In the genomic region with DNA sequence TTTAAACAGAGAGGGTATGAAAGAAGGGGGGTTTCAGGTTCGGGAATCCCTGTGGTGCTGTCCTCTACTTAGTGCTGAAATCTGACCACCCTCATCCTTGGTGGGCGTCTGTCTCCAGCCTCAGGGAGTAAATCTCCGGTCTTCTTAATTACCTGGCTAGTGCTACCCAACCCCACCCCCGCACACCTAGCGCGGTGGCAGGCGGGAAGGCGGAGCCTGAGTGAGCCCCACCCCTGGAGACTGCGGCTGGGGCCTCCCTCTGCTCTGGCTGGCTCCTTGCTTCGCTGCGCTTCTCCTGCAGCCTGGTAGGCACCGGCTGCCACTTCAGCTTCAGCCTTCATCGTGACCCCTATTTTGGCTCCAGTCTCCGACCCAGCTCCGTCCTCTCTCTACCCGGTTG, we compare ENCODE assay signal across 8 mouse cellular contexts. TPM values are rescaled to one million over a fixed set of nuclear protein-coding genes. Genes with fewer than 3 reads are reported as not detected.
DNase-seq lines count a peak whose midpoint lies in the region; ATAC-seq and TF ChIP-seq lines count a peak whose summit lies in the region.

No protein-coding gene starts in this region.

- no peak overlapping the region for H3K9ac ChIP-seq in kidney, embryonic 14.5 days (ENCODE audit: low read depth, low read length)
- H3K9ac ChIP-seq in limb, embryonic 13.5 days: 0 out of 2 replicates have a peak overlapping the region, but pooled peaks have one; percentile 4
- peak overlapping the region; percentile 74 for H3K9ac ChIP-seq in midbrain, postnatal 0 days (replicated peaks; ENCODE audit: low read length, poor library complexity, severe bottlenecking)
- no peak overlapping the region for H3K9ac ChIP-seq in stomach, embryonic 14.5 days (replicated peaks; ENCODE audit: low read depth, low read length)

- WGBS in cerebellum, adult 2 months: under 1% methylated on average over 16 of the region's 16 CpGs
- WGBS in kidney, embryonic 14.5 days: under 1% methylated on average over 16 of the region's 16 CpGs
- WGBS in limb, embryonic 13.5 days: under 1% methylated on average over 16 of the region's 16 CpGs
- WGBS in midbrain, postnatal 0 days: 1% methylated on average over 16 of the region's 16 CpGs
- 1% methylated on average over 16 of the region's 16 CpGs for WGBS in stomach, embryonic 14.5 days

- H3K4me2 ChIP-seq in kidney, embryonic 14.5 days (replicated peaks; ENCODE audit: low read depth, low read length): peak overlapping the region; percentile 40
- peak overlapping the region; percentile 61 for H3K4me2 ChIP-seq in limb, embryonic 13.5 days (replicated peaks)
- H3K4me2 ChIP-seq in midbrain, postnatal 0 days (ENCODE audit: low read depth, low read length, poor library complexity, severe bottlenecking): peak overlapping the region; percentile 63
- H3K4me2 ChIP-seq in stomach, embryonic 14.5 days (replicated peaks; ENCODE audit: low read depth, low read length): peak overlapping the region; percentile 41

- peaks cover 21% of the 10 kb centered on the region for H3K4me1 ChIP-seq in cerebellum, adult 2 months (ENCODE audit: control insufficient read depth, insufficient read depth, low read length)
- H3K4me1 ChIP-seq in kidney, embryonic 14.5 days (ENCODE audit: control insufficient read depth, insufficient read depth, low read length): 0 out of 2 replicates have a peak, but pooled peaks cover 3% of the 10 kb centered on the region
- peaks cover 18% of the 10 kb centered on the region for H3K4me1 ChIP-seq in limb, embryonic 13.5 days
- H3K4me1 ChIP-seq in midbrain, postnatal 0 days (ENCODE audit: insufficient read depth, low read length): peaks cover 7% of the 10 kb centered on the region
- H3K4me1 ChIP-seq in stomach, embryonic 14.5 days (ENCODE audit: control insufficient read depth, insufficient read depth, low read length): peaks cover 5% of the 10 kb centered on the region; the same call in 1 of the 2 replicates

- peak overlapping the region; percentile 81 for H3K27ac ChIP-seq in cerebellum, adult 2 months (ENCODE audit: insufficient read depth, low read length)
- H3K27ac ChIP-seq in kidney, embryonic 14.5 days (ENCODE audit: low read depth, low read length): no peak overlapping the region
- no peak overlapping the region for H3K27ac ChIP-seq in limb, embryonic 13.5 days
- peak overlapping the region; percentile 82 for H3K27ac ChIP-seq in midbrain, postnatal 0 days (ENCODE audit: low read depth, low read length)
- H3K27ac ChIP-seq in stomach, embryonic 14.5 days (ENCODE audit: low read length): no peak overlapping the region

- no peaks in the 10 kb centered on the region for H3K9me3 ChIP-seq in kidney, embryonic 14.5 days (ENCODE audit: control insufficient read depth, low read length)
- no peaks in the 10 kb centered on the region for H3K9me3 ChIP-seq in limb, embryonic 13.5 days
- no peaks in the 10 kb centered on the region for H3K9me3 ChIP-seq in midbrain, postnatal 0 days (ENCODE audit: low read length)
- no peaks in the 10 kb centered on the region for H3K9me3 ChIP-seq in stomach, embryonic 14.5 days (ENCODE audit: control insufficient read depth, low read depth, low read length)

- H3K4me3 ChIP-seq in cerebellum, adult 2 months (replicated peaks; ENCODE audit: insufficient read depth, low read depth, low read length): peak overlapping the region; percentile 74
- H3K4me3 ChIP-seq in kidney, embryonic 14.5 days (ENCODE audit: low read length): peak overlapping the region; percentile 23
- H3K4me3 ChIP-seq in limb, embryonic 13.5 days: peak overlapping the region; percentile 27
- H3K4me3 ChIP-seq in midbrain, postnatal 0 days (ENCODE audit: low read depth, low read length): peak overlapping the region; percentile 53
- peak overlapping the region; percentile 21 for H3K4me3 ChIP-seq in stomach, embryonic 14.5 days (ENCODE audit: low read depth, low read length)

- H3K27me3 ChIP-seq in cerebellum, adult 2 months (ENCODE audit: control insufficient read depth, insufficient read depth, low read length): no peaks in the 10 kb centered on the region
- no peaks in the 10 kb centered on the region; the same call in none of the 2 replicates for H3K27me3 ChIP-seq in kidney, embryonic 14.5 days (ENCODE audit: control insufficient read depth, insufficient read depth, low read length)
- peaks cover 26% of the 10 kb centered on the region for H3K27me3 ChIP-seq in limb, embryonic 13.5 days
- H3K27me3 ChIP-seq in midbrain, postnatal 0 days (ENCODE audit: insufficient read depth, low read length): no peaks in the 10 kb centered on the region
- H3K27me3 ChIP-seq in stomach, embryonic 14.5 days (ENCODE audit: control insufficient read depth, insufficient read depth, low read length): no peaks in the 10 kb centered on the region

- ATAC-seq in kidney, embryonic 14.5 days (ENCODE audit: low FRiP score, low TSS enrichment): peak; percentile 80
- no peak; the same call in 1 of the 2 replicates for ATAC-seq in limb, embryonic 13.5 days (ENCODE audit: low FRiP score, low read depth)
- ATAC-seq in midbrain, postnatal 0 days (ENCODE audit: low FRiP score): peak; percentile 80
- peak; percentile 70 for ATAC-seq in stomach, embryonic 14.5 days (ENCODE audit: insufficient number of reproducible peaks, insufficient read depth, low FRiP score, low read depth)
- no peak for ATAC-seq in granulocyte monocyte progenitor cell, adult 5-6 weeks (replicated peaks; ENCODE audit: poor library complexity, severe bottlenecking)

- H3K36me3 ChIP-seq in kidney, embryonic 14.5 days (ENCODE audit: control insufficient read depth, insufficient read depth, low read length): no peaks in the 10 kb centered on the region
- no peaks in the 10 kb centered on the region for H3K36me3 ChIP-seq in limb, embryonic 13.5 days
- 0 out of 2 replicates have a peak, but pooled peaks cover 4% of the 10 kb centered on the region for H3K36me3 ChIP-seq in midbrain, postnatal 0 days (ENCODE audit: insufficient read depth, low read length)
- H3K36me3 ChIP-seq in stomach, embryonic 14.5 days (ENCODE audit: control insufficient read depth, insufficient read depth, low read length): no peaks in the 10 kb centered on the region

- TF ChIP-seq POLR2A in cerebellum, adult 2 months (IDR thresholded peaks at IDR 0.05; ENCODE audit: borderline replicate concordance, insufficient read depth, low read length): peak; percentile 98

- DNase-seq in T-cell, adult 2 months (ENCODE audit: low spot score): peak; percentile 52
- peak; percentile 94 to 95 for DNase-seq in cerebellum, adult 2 months
- peak; percentile 62 for DNase-seq in forelimb bud, embryonic 11.5 days (ENCODE audit: low read depth, low spot score)
- DNase-seq in midbrain, postnatal 0 days (ENCODE audit: low spot score): peak; percentile 83

- no peak for TF ChIP-seq CTCF in cerebellum, adult 2 months (IDR thresholded peaks at IDR 0.05; ENCODE audit: borderline replicate concordance, insufficient read depth, low read depth, low read length)
- TF ChIP-seq CTCF in midbrain, postnatal 0 days (IDR thresholded peaks at IDR 0.05): no peak

RNA-seq across cellular contexts. Expression of a gene that starts 0.9 kb away (rescaled TPM):
- 504 and 518 TPM in 2 replicates for polyA plus RNA-seq in cerebellum, adult 2 months (2012; rRNA removed)
- 3.3 and 7.9 TPM in 2 replicates for polyA plus RNA-seq in kidney, embryonic 14.5 days (2014; fragmentation: Nextera tagmentation; extraction: Ambion mirVana)
- 2.6 and 3.4 TPM in 2 replicates for polyA plus RNA-seq in limb, embryonic 13.5 days (2015; fragmentation: Nextera tagmentation; extraction: Ambion mirVana)
- 105 and 147 TPM in 2 replicates for total RNA-seq in midbrain, postnatal 0 days (2014; rRNA removed)
- 120 and 144 TPM in 2 replicates for polyA plus RNA-seq in midbrain, postnatal 0 days (2015; fragmentation: Nextera tagmentation; extraction: Ambion mirVana)
- 43.6 and 53.7 TPM in 2 replicates for polyA plus RNA-seq in stomach, embryonic 14.5 days (2014; fragmentation: Nextera tagmentation; extraction: Ambion mirVana)
- total RNA-seq in granulocyte monocyte progenitor cell, adult 5-6 weeks (2014; fragmentation: Nextera tagmentation): not detected in 2 replicates
- not detected in 2 replicates for total RNA-seq in granulocyte monocyte progenitor cell, adult 5-6 weeks (2017)

RNA-seq across cellular contexts. Expression of a gene that starts 3.2 kb away (rescaled TPM):
- polyA plus RNA-seq in cerebellum, adult 2 months (2012; rRNA removed): 160 and 183 TPM in 2 replicates
- polyA plus RNA-seq in kidney, embryonic 14.5 days (2014; fragmentation: Nextera tagmentation; extraction: Ambion mirVana): 10.1 and 13.3 TPM in 2 replicates
- 8.1 and 8.8 TPM in 2 replicates for polyA plus RNA-seq in limb, embryonic 13.5 days (2015; fragmentation: Nextera tagmentation; extraction: Ambion mirVana)
- 16.9 and 22.1 TPM in 2 replicates for total RNA-seq in midbrain, postnatal 0 days (2014; rRNA removed)
- polyA plus RNA-seq in midbrain, postnatal 0 days (2015; fragmentation: Nextera tagmentation; extraction: Ambion mirVana): 18.5 and 20.0 TPM in 2 replicates
- 15.4 and 18.0 TPM in 2 replicates for polyA plus RNA-seq in stomach, embryonic 14.5 days (2014; fragmentation: Nextera tagmentation; extraction: Ambion mirVana)
- 11.0 and 15.1 TPM in 2 replicates for total RNA-seq in granulocyte monocyte progenitor cell, adult 5-6 weeks (2014; fragmentation: Nextera tagmentation)
- total RNA-seq in granulocyte monocyte progenitor cell, adult 5-6 weeks (2017): 8.4 and 10.3 TPM in 2 replicates

RNA-seq across cellular contexts. Expression of a gene that starts 28.6 kb away (rescaled TPM):
- 0.62 and 0.81 TPM in 2 replicates for polyA plus RNA-seq in cerebellum, adult 2 months (2012; rRNA removed)
- not detected in 2 replicates for polyA plus RNA-seq in kidney, embryonic 14.5 days (2014; fragmentation: Nextera tagmentation; extraction: Ambion mirVana)
- not detected in 2 replicates for polyA plus RNA-seq in limb, embryonic 13.5 days (2015; fragmentation: Nextera tagmentation; extraction: Ambion mirVana)
- not detected in 2 replicates for total RNA-seq in midbrain, postnatal 0 days (2014; rRNA removed)
- 0.02 TPM in 1 of 2 replicates, not detected in the other for polyA plus RNA-seq in midbrain, postnatal 0 days (2015; fragmentation: Nextera tagmentation; extraction: Ambion mirVana)
- not detected in 2 replicates for polyA plus RNA-seq in stomach, embryonic 14.5 days (2014; fragmentation: Nextera tagmentation; extraction: Ambion mirVana)
- not detected in 2 replicates for total RNA-seq in granulocyte monocyte progenitor cell, adult 5-6 weeks (2014; fragmentation: Nextera tagmentation)
- not detected in 2 replicates for total RNA-seq in granulocyte monocyte progenitor cell, adult 5-6 weeks (2017)

RNA-seq across cellular contexts. Expression of a gene that starts 55.2 kb away (rescaled TPM):
- 96.5 and 99.1 TPM in 2 replicates for polyA plus RNA-seq in cerebellum, adult 2 months (2012; rRNA removed)
- polyA plus RNA-seq in kidney, embryonic 14.5 days (2014; fragmentation: Nextera tagmentation; extraction: Ambion mirVana): 542 and 571 TPM in 2 replicates
- polyA plus RNA-seq in limb, embryonic 13.5 days (2015; fragmentation: Nextera tagmentation; extraction: Ambion mirVana): 760 and 810 TPM in 2 replicates
- 61.9 and 77.1 TPM in 2 replicates for total RNA-seq in midbrain, postnatal 0 days (2014; rRNA removed)
- 269 and 301 TPM in 2 replicates for polyA plus RNA-seq in midbrain, postnatal 0 days (2015; fragmentation: Nextera tagmentation; extraction: Ambion mirVana)
- polyA plus RNA-seq in stomach, embryonic 14.5 days (2014; fragmentation: Nextera tagmentation; extraction: Ambion mirVana): 484 and 546 TPM in 2 replicates
- 315 and 355 TPM in 2 replicates for total RNA-seq in granulocyte monocyte progenitor cell, adult 5-6 weeks (2014; fragmentation: Nextera tagmentation)
- total RNA-seq in granulocyte monocyte progenitor cell, adult 5-6 weeks (2017): 423 and 509 TPM in 2 replicates

RNA-seq across cellular contexts. Expression of a gene that starts 55.2 kb away (rescaled TPM):
- polyA plus RNA-seq in cerebellum, adult 2 months (2012; rRNA removed): 7.1 and 7.4 TPM in 2 replicates
- polyA plus RNA-seq in kidney, embryonic 14.5 days (2014; fragmentation: Nextera tagmentation; extraction: Ambion mirVana): 2.2 and 2.8 TPM in 2 replicates
- polyA plus RNA-seq in limb, embryonic 13.5 days (2015; fragmentation: Nextera tagmentation; extraction: Ambion mirVana): 3.0 TPM in 2 replicates
- 2.7 and 3.8 TPM in 2 replicates for total RNA-seq in midbrain, postnatal 0 days (2014; rRNA removed)
- polyA plus RNA-seq in midbrain, postnatal 0 days (2015; fragmentation: Nextera tagmentation; extraction: Ambion mirVana): 2.6 and 3.0 TPM in 2 replicates
- polyA plus RNA-seq in stomach, embryonic 14.5 days (2014; fragmentation: Nextera tagmentation; extraction: Ambion mirVana): 2.2 and 3.0 TPM in 2 replicates
- total RNA-seq in granulocyte monocyte progenitor cell, adult 5-6 weeks (2014; fragmentation: Nextera tagmentation): 1.3 TPM in 2 replicates
- 1.8 and 1.9 TPM in 2 replicates for total RNA-seq in granulocyte monocyte progenitor cell, adult 5-6 weeks (2017)

Comparison
In these comparisons a context has a peak if more than half of its experiments do, and no peak if none do; other contexts are left out.
1. H3K27ac ChIP-seq: peak in cerebellum, adult 2 months (single experiment) and midbrain, postnatal 0 days (single experiment); none in kidney, embryonic 14.5 days (single experiment), limb, embryonic 13.5 days (single experiment) and stomach, embryonic 14.5 days (single experiment).
2. H3K4me3 ChIP-seq: peak in every context shown above with its lines; median percentile 74 in cerebellum, adult 2 months; 53 in midbrain, postnatal 0 days; 27 in limb, embryonic 13.5 days; 23 in kidney, embryonic 14.5 days; 21 in stomach, embryonic 14.5 days.
3. ATAC-seq: peak in kidney, embryonic 14.5 days (single experiment), midbrain, postnatal 0 days (single experiment) and stomach, embryonic 14.5 days (single experiment); none in limb, embryonic 13.5 days (single experiment) and granulocyte monocyte progenitor cell, adult 5-6 weeks (single experiment).
4. H3K9ac ChIP-seq: peak in limb, embryonic 13.5 days (single experiment) and midbrain, postnatal 0 days (single experiment); none in kidney, embryonic 14.5 days (single experiment) and stomach, embryonic 14.5 days (single experiment).
5. Peak in every context shown above with its lines, with median percentiles within 50 percentile points of each other: DNase-seq and H3K4me2 ChIP-seq.